Comparison of ENCODE assay signal across 8 mouse cellular contexts in the genomic region with DNA sequence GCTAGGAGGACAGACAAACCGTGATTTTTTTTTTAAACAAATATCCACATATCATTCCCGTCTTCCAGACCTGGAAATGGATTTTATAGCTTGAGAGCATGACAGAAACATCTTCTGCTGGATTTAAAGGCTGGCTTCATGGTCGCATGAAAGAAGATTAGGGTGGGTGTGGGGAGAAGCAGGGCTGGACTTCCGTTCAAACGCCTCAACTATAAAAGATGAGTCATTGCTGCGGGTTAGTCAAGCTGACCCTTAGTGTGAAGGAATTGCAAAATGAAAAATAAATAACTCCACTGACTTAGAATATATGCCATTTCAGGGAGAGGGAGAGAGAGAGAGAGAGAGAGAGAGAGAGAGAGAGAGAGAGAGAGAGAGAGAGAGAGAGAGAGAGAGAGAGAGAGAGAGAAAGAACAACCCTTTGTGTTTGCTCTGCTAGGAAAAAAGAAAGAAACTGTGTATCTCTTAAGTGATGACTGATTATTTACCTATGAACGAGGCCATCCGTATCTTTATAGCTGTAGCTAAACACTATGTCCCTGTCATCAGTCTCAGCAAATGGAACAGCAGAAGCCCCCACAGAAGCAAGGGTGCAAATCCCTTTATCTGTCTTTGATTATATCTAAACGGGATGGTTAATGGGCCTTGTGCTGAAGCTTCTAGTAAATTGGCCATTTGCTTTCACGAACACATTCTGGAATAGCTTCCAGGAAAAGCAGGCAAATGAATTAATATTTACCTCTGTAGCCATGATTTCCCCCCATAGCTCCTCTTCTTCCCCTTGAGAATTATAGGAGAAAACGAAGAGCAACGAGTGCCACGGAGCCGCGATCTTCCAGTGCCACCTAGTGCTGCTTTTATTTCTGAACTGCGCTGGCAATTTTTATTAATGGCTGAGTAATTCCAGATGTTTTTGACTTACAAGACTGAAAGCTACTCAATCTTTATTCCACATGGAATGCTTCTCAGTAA.
A peak's percentile ranks its signal among the peaks of the same experiment; 100 is the strongest.
DNase-seq lines count a peak whose midpoint lies in the region; ATAC-seq and TF ChIP-seq lines count a peak whose summit lies in the region.

No protein-coding gene starts in this region.

- H3K4me1 ChIP-seq in forebrain, embryonic 16.5 days (replicated peaks; ENCODE audit: control insufficient read depth, insufficient read depth, low read length): peaks cover 3% of the 10 kb centered on the region; the same call in 1 of the 2 replicates
- peaks cover 6% of the 10 kb centered on the region; the same call in 1 of the 2 replicates for H3K4me1 ChIP-seq in intestine, embryonic 14.5 days (replicated peaks; ENCODE audit: control insufficient read depth, insufficient read depth, low read length)
- peaks cover 2% of the 10 kb centered on the region; the same call in 1 of the 2 replicates for H3K4me1 ChIP-seq in limb, embryonic 14.5 days (ENCODE audit: control insufficient read depth, insufficient read depth, low read length)
- H3K4me1 ChIP-seq in neural tube, embryonic 14.5 days (ENCODE audit: control insufficient read depth, insufficient read depth, low read length): no peaks in the 10 kb centered on the region

- H3K9ac ChIP-seq in forebrain, embryonic 16.5 days (replicated peaks; ENCODE audit: low read depth, low read length): 0 out of 2 replicates have a peak overlapping the region, but pooled peaks have one; percentile 15
- no peak overlapping the region for H3K9ac ChIP-seq in intestine, embryonic 14.5 days (ENCODE audit: low read length)
- peak overlapping the region; percentile 49 for H3K9ac ChIP-seq in limb, embryonic 14.5 days (ENCODE audit: low read depth, low read length, severe bottlenecking)
- H3K9ac ChIP-seq in neural tube, embryonic 14.5 days (replicated peaks; ENCODE audit: low read depth, low read length): peak overlapping the region; percentile 32; the same call in 1 of the 2 replicates

- H3K4me3 ChIP-seq in forebrain, embryonic 16.5 days (replicated peaks; ENCODE audit: low read length): no peak overlapping the region
- H3K4me3 ChIP-seq in intestine, embryonic 14.5 days (ENCODE audit: low read depth, low read length): no peak overlapping the region
- peak overlapping the region; percentile 35 for H3K4me3 ChIP-seq in limb, embryonic 14.5 days (replicated peaks; ENCODE audit: low read length)
- H3K4me3 ChIP-seq in neural tube, embryonic 14.5 days (ENCODE audit: low read depth, low read length): 0 out of 2 replicates have a peak overlapping the region, but pooled peaks have one; percentile 15

- peak; percentile 10 to 40 for DNase-seq in heart, adult 18-20 months
- DNase-seq in heart, adult 11 months: no peak
- DNase-seq in adrenal gland, adult 2 months: peak; percentile 38
- DNase-seq in intestine, embryonic 14.5 days (ENCODE audit: low spot score): peak; percentile 69
- DNase-seq in limb, embryonic 14.5 days (ENCODE audit: low spot score): peak; percentile 92

- no peaks in the 10 kb centered on the region for H3K27me3 ChIP-seq in forebrain, embryonic 16.5 days (replicated peaks; ENCODE audit: control insufficient read depth, insufficient read depth, low read length)
- H3K27me3 ChIP-seq in intestine, embryonic 14.5 days (replicated peaks; ENCODE audit: control insufficient read depth, insufficient read depth, low read length): no peaks in the 10 kb centered on the region
- no peaks in the 10 kb centered on the region for H3K27me3 ChIP-seq in limb, embryonic 14.5 days (ENCODE audit: control insufficient read depth, insufficient read depth, low read length)
- H3K27me3 ChIP-seq in neural tube, embryonic 14.5 days (ENCODE audit: control insufficient read depth, insufficient read depth, low read length): no peaks in the 10 kb centered on the region

- H3K27ac ChIP-seq in forebrain, embryonic 16.5 days (ENCODE audit: low read length): no peak overlapping the region; the same call in 1 of the 2 replicates
- no peak overlapping the region for H3K27ac ChIP-seq in intestine, embryonic 14.5 days (ENCODE audit: low read depth)
- no peak overlapping the region for H3K27ac ChIP-seq in limb, embryonic 14.5 days (replicated peaks; ENCODE audit: low read depth, low read length)
- peak overlapping the region; percentile 77 for H3K27ac ChIP-seq in neural tube, embryonic 14.5 days (ENCODE audit: low read depth, low read length)

- H3K9me3 ChIP-seq in forebrain, embryonic 16.5 days (ENCODE audit: control insufficient read depth, low read length): no peaks in the 10 kb centered on the region
- H3K9me3 ChIP-seq in intestine, embryonic 14.5 days (ENCODE audit: control insufficient read depth, low read length): no peaks in the 10 kb centered on the region
- no peaks in the 10 kb centered on the region for H3K9me3 ChIP-seq in limb, embryonic 14.5 days (ENCODE audit: control insufficient read depth, low read length)
- H3K9me3 ChIP-seq in neural tube, embryonic 14.5 days (ENCODE audit: control insufficient read depth, low read length): no peaks in the 10 kb centered on the region

- no peak for TF ChIP-seq POLR2A in limb, embryonic 14.5 days (IDR thresholded peaks at IDR 0.05; ENCODE audit: borderline replicate concordance, extremely low read depth, insufficient read depth, insufficient read length)

- peak overlapping the region; percentile 34 for H3K4me2 ChIP-seq in forebrain, embryonic 16.5 days (ENCODE audit: low read length)
- peak overlapping the region; percentile 39 for H3K4me2 ChIP-seq in intestine, embryonic 14.5 days (ENCODE audit: low read length)
- peak overlapping the region; percentile 52 for H3K4me2 ChIP-seq in limb, embryonic 14.5 days (replicated peaks; ENCODE audit: low read depth, low read length, severe bottlenecking)
- peak overlapping the region; percentile 41 for H3K4me2 ChIP-seq in neural tube, embryonic 14.5 days (ENCODE audit: low read depth, low read length)

- H3K36me3 ChIP-seq in forebrain, embryonic 16.5 days (ENCODE audit: control insufficient read depth, insufficient read depth): no peaks in the 10 kb centered on the region
- no peaks in the 10 kb centered on the region for H3K36me3 ChIP-seq in intestine, embryonic 14.5 days (ENCODE audit: control insufficient read depth, insufficient read depth, low read length)
- no peaks in the 10 kb centered on the region for H3K36me3 ChIP-seq in limb, embryonic 14.5 days (ENCODE audit: control insufficient read depth, insufficient read depth, low read length)
- no peaks in the 10 kb centered on the region for H3K36me3 ChIP-seq in neural tube, embryonic 14.5 days (ENCODE audit: control insufficient read depth, insufficient read depth, low read length)

- 32% methylated on average over 16 of the region's 16 CpGs for WGBS in forebrain, embryonic 16.5 days
- WGBS in intestine, embryonic 14.5 days: 12% methylated on average over 16 of the region's 16 CpGs
- WGBS in limb, embryonic 14.5 days: 16% methylated on average over 16 of the region's 16 CpGs
- WGBS in neural tube, embryonic 14.5 days: 21% methylated on average over 16 of the region's 16 CpGs

- peak; percentile 93 for ATAC-seq in forebrain, embryonic 16.5 days
- ATAC-seq in intestine, embryonic 14.5 days (replicated peaks; ENCODE audit: low FRiP score, low TSS enrichment, low read depth): no peak
- peak; percentile 82 for ATAC-seq in limb, embryonic 14.5 days (ENCODE audit: low FRiP score, low read depth)
- peak; percentile 91 for ATAC-seq in neural tube, embryonic 14.5 days (ENCODE audit: low read depth)
- ATAC-seq in inflammation-experienced regulatory T-cells, adult 6 months: no peak

Comparison
In these comparisons a context has a peak if more than half of its experiments do, and no peak if none do; other contexts are left out.
1. ATAC-seq: peak in forebrain, embryonic 16.5 days (single experiment), limb, embryonic 14.5 days (single experiment) and neural tube, embryonic 14.5 days (single experiment); none in intestine, embryonic 14.5 days (single experiment) and inflammation-experienced regulatory T-cells, adult 6 months (single experiment).
2. H3K4me3 ChIP-seq: peak in limb, embryonic 14.5 days (single experiment) and neural tube, embryonic 14.5 days (single experiment); none in forebrain, embryonic 16.5 days (single experiment) and intestine, embryonic 14.5 days (single experiment).
3. Peak in every context shown above with its lines, with median percentiles within 50 percentile points of each other: H3K4me2 ChIP-seq.